Mouse (Mus musculus): ENCODE measurements at regions not wholly inside any gene's neighbourhood (a gene's known extent, or its start where the extent isn't known, plus 50 kb on each side); places are given as distances from the start of the nearest gene placed in this dataset.

DNA sequence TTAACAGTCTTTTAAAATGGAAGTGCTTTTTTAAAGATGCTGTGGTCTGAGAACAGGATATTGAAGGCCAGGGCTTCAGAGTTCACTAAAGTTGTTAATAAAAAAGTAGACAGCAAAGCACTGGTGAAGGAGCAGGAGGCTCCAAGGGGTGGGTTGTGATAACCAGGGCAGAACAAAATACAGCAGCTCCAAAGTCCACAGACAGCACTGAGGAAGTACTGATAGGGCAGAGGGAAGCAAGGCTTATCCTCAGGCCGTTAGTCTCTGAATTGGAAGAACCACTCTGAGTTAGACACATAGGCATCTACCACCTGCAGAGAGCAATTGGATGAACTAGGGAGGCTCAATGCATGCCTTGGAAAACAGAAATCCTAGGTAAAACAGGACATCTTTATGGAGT is 62.1 kb downstream of the P2ry1 start:
- no peak overlapping the region for H3K4me3 ChIP-seq (ENCODE audit: insufficient read depth, low read depth, low read length)
- H3K4me1 ChIP-seq (ENCODE audit: control insufficient read depth, insufficient read depth, low read length), result no peaks in the 10 kb centered on the region
- no peak for DNase-seq
- H3K36me3 ChIP-seq (ENCODE audit: control insufficient read depth, insufficient read depth, low read length), result no peaks in the 10 kb centered on the region
- H3K27ac ChIP-seq (ENCODE audit: insufficient read depth, low read depth, low read length), result no peak overlapping the region
- no peaks in the 10 kb centered on the region for H3K27me3 ChIP-seq (replicated peaks; ENCODE audit: control insufficient read depth, insufficient read depth, low read length)
- no peak for TF ChIP-seq CTCF (conservative IDR thresholded peaks at IDR 0.05; ENCODE audit: insufficient read depth, insufficient read length, low read depth, low read length)
- TF ChIP-seq POLR2A (IDR thresholded peaks at IDR 0.05; ENCODE audit: low read depth, low read length), result no peak
- WGBS, result 64% methylated on average over 1 of the region's 1 CpGs

GRCm38 (mm10) chr3:61067067-61067466 is 64.5 kb downstream of the P2ry1 start:
- no peaks in the 10 kb centered on the region for H3K4me1 ChIP-seq (ENCODE audit: control insufficient read depth, insufficient read depth, low read length)
- no peaks in the 10 kb centered on the region for H3K36me3 ChIP-seq (ENCODE audit: control insufficient read depth, insufficient read depth, low read length)
- 57% methylated on average over 1 of the region's 1 CpGs for WGBS
- H3K27me3 ChIP-seq (replicated peaks; ENCODE audit: control insufficient read depth, insufficient read depth, low read length), result no peaks in the 10 kb centered on the region
- DNase-seq, result no peak
- no peak overlapping the region for H3K4me3 ChIP-seq (ENCODE audit: insufficient read depth, low read depth, low read length)
- TF ChIP-seq POLR2A (IDR thresholded peaks at IDR 0.05; ENCODE audit: low read depth, low read length) (no peak), CTCF (conservative IDR thresholded peaks at IDR 0.05; ENCODE audit: insufficient read depth, insufficient read length, low read depth, low read length) (no peak)
- no peak overlapping the region for H3K27ac ChIP-seq (ENCODE audit: insufficient read depth, low read depth, low read length)

DNA sequence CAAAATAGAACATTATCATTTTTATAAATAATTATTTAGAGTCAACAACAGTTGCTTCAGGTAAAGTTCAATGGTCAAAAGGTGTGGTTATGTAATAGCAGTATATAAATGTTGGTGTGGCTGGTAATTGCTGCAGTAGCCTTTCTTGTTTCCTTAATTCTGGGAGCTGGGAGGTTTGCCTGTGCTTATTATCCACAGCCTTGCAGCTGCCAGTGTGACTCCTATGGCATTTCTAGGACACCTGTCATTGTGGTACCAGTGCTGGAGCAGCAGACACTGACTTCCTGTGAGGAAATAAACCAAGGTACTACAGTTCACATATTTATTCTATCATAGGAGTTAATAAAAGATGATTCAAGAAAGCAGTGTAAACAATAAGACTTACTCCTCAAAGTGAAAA is 65.6 kb downstream of the P2ry1 start:
- no peak for DNase-seq
- H3K27ac ChIP-seq (ENCODE audit: insufficient read depth, low read depth, low read length), result no peak overlapping the region
- no peak overlapping the region for H3K4me3 ChIP-seq (ENCODE audit: insufficient read depth, low read depth, low read length)
- H3K27me3 ChIP-seq (replicated peaks; ENCODE audit: control insufficient read depth, insufficient read depth, low read length), result no peaks in the 10 kb centered on the region
- H3K36me3 ChIP-seq (ENCODE audit: control insufficient read depth, insufficient read depth, low read length), result no peaks in the 10 kb centered on the region
- H3K4me1 ChIP-seq (ENCODE audit: control insufficient read depth, insufficient read depth, low read length), result no peaks in the 10 kb centered on the region
- no peak for TF ChIP-seq POLR2A (IDR thresholded peaks at IDR 0.05; ENCODE audit: low read depth, low read length)
- TF ChIP-seq CTCF (conservative IDR thresholded peaks at IDR 0.05; ENCODE audit: insufficient read depth, insufficient read length, low read depth, low read length), result no peak

GRCm38 (mm10) chr3:61071041-61071440 is 68.4 kb downstream of the P2ry1 start:
- Histone ChIP-seq H3K27ac (ENCODE audit: insufficient read depth, low read depth, low read length) (no peak overlapping the region), H3K4me3 (ENCODE audit: insufficient read depth, low read depth, low read length) (no peak overlapping the region), H3K4me1 (ENCODE audit: control insufficient read depth, insufficient read depth, low read length) (no peaks in the 10 kb centered on the region), H3K36me3 (ENCODE audit: control insufficient read depth, insufficient read depth, low read length) (no peaks in the 10 kb centered on the region), H3K27me3 (replicated peaks; ENCODE audit: control insufficient read depth, insufficient read depth, low read length) (no peaks in the 10 kb centered on the region)
- TF ChIP-seq CTCF (conservative IDR thresholded peaks at IDR 0.05; ENCODE audit: insufficient read depth, insufficient read length, low read depth, low read length), result no peak
- TF ChIP-seq POLR2A (IDR thresholded peaks at IDR 0.05; ENCODE audit: low read depth, low read length), result no peak
- WGBS, result 72% methylated on average over 1 of the region's 1 CpGs
- DNase-seq, result no peak

- 87% methylated on average over 1 of the region's 1 CpGs for WGBS
- no peak for TF ChIP-seq CTCF (conservative IDR thresholded peaks at IDR 0.05; ENCODE audit: insufficient read depth, insufficient read length, low read depth, low read length)
- no peak for TF ChIP-seq POLR2A (IDR thresholded peaks at IDR 0.05; ENCODE audit: low read depth, low read length)
- H3K36me3 ChIP-seq (ENCODE audit: control insufficient read depth, insufficient read depth, low read length), result no peaks in the 10 kb centered on the region
- H3K27me3 ChIP-seq (replicated peaks; ENCODE audit: control insufficient read depth, insufficient read depth, low read length), result no peaks in the 10 kb centered on the region
- no peaks in the 10 kb centered on the region for H3K4me1 ChIP-seq (ENCODE audit: control insufficient read depth, insufficient read depth, low read length)
- no peak overlapping the region for H3K4me3 ChIP-seq (ENCODE audit: insufficient read depth, low read depth, low read length)
- no peak for DNase-seq
- H3K27ac ChIP-seq (ENCODE audit: insufficient read depth, low read depth, low read length), result no peak overlapping the region
These were observed 69.7 kb downstream of the P2ry1 start for GRCm38 (mm10) chr3:61072330-61072729.

- DNase-seq, result no peak
- 96% methylated on average over 1 of the region's 1 CpGs for WGBS
- TF ChIP-seq POLR2A (IDR thresholded peaks at IDR 0.05; ENCODE audit: low read depth, low read length) (no peak), CTCF (conservative IDR thresholded peaks at IDR 0.05; ENCODE audit: insufficient read depth, insufficient read length, low read depth, low read length) (no peak)
- Histone ChIP-seq H3K27me3 (replicated peaks; ENCODE audit: control insufficient read depth, insufficient read depth, low read length) (no peaks in the 10 kb centered on the region), H3K4me1 (ENCODE audit: control insufficient read depth, insufficient read depth, low read length) (no peaks in the 10 kb centered on the region), H3K27ac (ENCODE audit: insufficient read depth, low read depth, low read length) (no peak overlapping the region), H3K36me3 (ENCODE audit: control insufficient read depth, insufficient read depth, low read length) (no peaks in the 10 kb centered on the region), H3K4me3 (ENCODE audit: insufficient read depth, low read depth, low read length) (no peak overlapping the region)
These were observed 70.5 kb downstream of the P2ry1 start for GRCm38 (mm10) chr3:61073103-61073502.

GRCm38 (mm10) chr3:61073806-61074205 is 71.2 kb downstream of the P2ry1 start:
- H3K4me1 ChIP-seq (ENCODE audit: control insufficient read depth, insufficient read depth, low read length), result no peaks in the 10 kb centered on the region
- no peak overlapping the region for H3K27ac ChIP-seq (ENCODE audit: insufficient read depth, low read depth, low read length)
- 83% methylated on average over 4 of the region's 4 CpGs for WGBS
- DNase-seq, result no peak
- H3K36me3 ChIP-seq (ENCODE audit: control insufficient read depth, insufficient read depth, low read length), result no peaks in the 10 kb centered on the region
- no peak for TF ChIP-seq CTCF (conservative IDR thresholded peaks at IDR 0.05; ENCODE audit: insufficient read depth, insufficient read length, low read depth, low read length)
- TF ChIP-seq POLR2A (IDR thresholded peaks at IDR 0.05; ENCODE audit: low read depth, low read length), result no peak
- H3K4me3 ChIP-seq (ENCODE audit: insufficient read depth, low read depth, low read length), result no peak overlapping the region
- H3K27me3 ChIP-seq (replicated peaks; ENCODE audit: control insufficient read depth, insufficient read depth, low read length), result no peaks in the 10 kb centered on the region

DNA sequence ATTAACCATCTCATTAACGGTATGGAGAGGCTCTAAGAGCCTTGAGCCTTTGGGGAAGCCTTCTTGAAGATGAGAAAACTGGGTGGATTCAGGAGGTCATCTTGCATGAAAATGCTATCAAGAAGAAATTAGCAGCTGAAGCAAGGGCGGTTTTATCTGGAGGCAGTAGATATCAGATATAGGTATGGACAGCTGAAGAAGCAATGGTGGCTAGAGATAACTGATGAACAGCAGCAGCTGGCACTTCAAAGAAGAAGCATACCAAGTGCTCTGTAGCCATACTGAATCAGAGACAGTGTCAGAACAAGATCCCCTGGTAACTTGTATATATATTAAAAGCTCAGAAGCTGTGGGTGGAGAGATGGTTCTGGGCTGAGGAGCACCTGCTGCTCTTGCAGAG is 73.2 kb downstream of the P2ry1 start:
- no peak overlapping the region for H3K27ac ChIP-seq (ENCODE audit: insufficient read depth, low read depth, low read length)
- H3K4me1 ChIP-seq (ENCODE audit: control insufficient read depth, insufficient read depth, low read length), result no peaks in the 10 kb centered on the region
- H3K36me3 ChIP-seq (ENCODE audit: control insufficient read depth, insufficient read depth, low read length), result no peaks in the 10 kb centered on the region
- no peaks in the 10 kb centered on the region for H3K27me3 ChIP-seq (replicated peaks; ENCODE audit: control insufficient read depth, insufficient read depth, low read length)
- 72% methylated on average over 2 of the region's 2 CpGs for WGBS
- H3K4me3 ChIP-seq (ENCODE audit: insufficient read depth, low read depth, low read length), result no peak overlapping the region
- TF ChIP-seq POLR2A (IDR thresholded peaks at IDR 0.05; ENCODE audit: low read depth, low read length) (no peak), CTCF (conservative IDR thresholded peaks at IDR 0.05; ENCODE audit: insufficient read depth, insufficient read length, low read depth, low read length) (no peak)
- DNase-seq, result no peak

Measured in kidney, adult 2 months (tissue).